Mouse (Mus musculus): Measurements from ENCODE around the gene Uimc1. TPM values are rescaled to one million over a fixed set of nuclear protein-coding genes. Genes with fewer than 3 reads are reported as not detected.

Uimc1 gene
- total RNA-seq, 2 experiments from 2014 or later = 14.3 TPM

- no peak for DNase-seq (ENCODE audit: low spot score in 2 of 2)
- intact Hi-C loops (cut with DNase I) = loop anchor here (2.0 to 10.0 kb wide), 3 partner anchors 125 to 355 kb away; partner anchors contain the start of gene Unc5a
These were observed 30.4 kb downstream of the Uimc1 start for GRCm38 (mm10) chr13:55069719-55070118.

GRCm38 (mm10) chr13:55063276-55063675 is 36.8 kb downstream of the Uimc1 start:
- no peak for DNase-seq (ENCODE audit: low spot score in 2 of 2)
- intact Hi-C loops (cut with DNase I) = no loop called here

GRCm38 (mm10) chr13:55058042-55058441 is 42.1 kb downstream of the Uimc1 start:
- intact Hi-C loops (cut with DNase I) = no loop called here
- DNase-seq (ENCODE audit: low spot score in 2 of 2) = no peak

GRCm38 (mm10) chr13:55047706-55048105 is 52.4 kb downstream of the Uimc1 start:
- no peak for DNase-seq (ENCODE audit: low spot score in 2 of 2)
- intact Hi-C loops (cut with DNase I) = no loop called here

- no peak for DNase-seq (ENCODE audit: low spot score in 2 of 2)
- intact Hi-C loops (cut with DNase I) = no loop called here
These were observed 60.1 kb downstream of the Uimc1 start for GRCm38 (mm10) chr13:55040016-55040415.

- intact Hi-C loops (cut with DNase I) = no loop called here
- DNase-seq (ENCODE audit: low spot score in 2 of 2) = no peak
These were observed 75.9 kb downstream of the Uimc1 start for GRCm38 (mm10) chr13:55024215-55024614.

- intact Hi-C loops (cut with DNase I) = no loop called here
- no peak for DNase-seq (ENCODE audit: low spot score in 2 of 2)
These were observed 77.4 kb downstream of the Uimc1 start for GRCm38 (mm10) chr13:55022715-55023114.

GRCm38 (mm10) chr13:55022256-55022655 is 77.8 kb downstream of the Uimc1 start:
- intact Hi-C loops (cut with DNase I) = no loop called here
- DNase-seq (ENCODE audit: low spot score in 2 of 2) = no peak

DNA sequence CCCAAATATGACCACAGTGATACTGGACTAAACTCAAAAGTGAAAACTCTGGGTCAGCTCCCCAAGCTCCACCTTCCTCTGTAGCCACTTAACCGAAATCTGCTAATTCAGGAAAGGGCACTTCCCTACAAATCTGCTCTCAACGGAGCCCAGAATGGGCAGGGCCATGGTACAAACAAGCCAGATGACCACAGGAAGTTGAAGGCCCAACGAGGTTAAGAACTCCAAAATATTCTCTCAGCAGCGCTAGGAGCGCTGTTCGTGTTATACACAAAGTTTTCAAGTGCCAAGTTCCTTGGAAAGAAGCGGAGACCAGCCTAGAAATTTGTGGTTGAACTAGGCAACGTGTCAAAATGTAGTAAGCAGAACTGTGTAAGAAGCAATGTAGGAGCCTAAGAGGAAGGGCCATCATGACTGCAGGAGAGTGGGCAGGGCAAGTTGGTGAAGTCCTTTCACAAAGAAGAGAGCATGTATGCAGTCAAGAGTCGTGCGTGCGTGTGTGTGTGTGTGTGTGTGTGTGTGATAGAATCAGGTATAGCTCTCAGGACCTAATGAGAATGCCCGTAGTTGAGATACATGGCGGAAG is 78.8 kb downstream of the Uimc1 start, which contains the start of gene Hk3:
Gene Hk3, minus strand, starts transcription at position 192 of the 586 bp plus-strand sequence.
- intact Hi-C loops (cut with DNase I) = no loop called here
- no peak for DNase-seq (ENCODE audit: low spot score in 2 of 2)

GRCm38 (mm10) chr13:55020051-55020450 is 80.0 kb downstream of the Uimc1 start:
- no peak for DNase-seq (ENCODE audit: low spot score in 2 of 2)
- intact Hi-C loops (cut with DNase I) = no loop called here

DNA sequence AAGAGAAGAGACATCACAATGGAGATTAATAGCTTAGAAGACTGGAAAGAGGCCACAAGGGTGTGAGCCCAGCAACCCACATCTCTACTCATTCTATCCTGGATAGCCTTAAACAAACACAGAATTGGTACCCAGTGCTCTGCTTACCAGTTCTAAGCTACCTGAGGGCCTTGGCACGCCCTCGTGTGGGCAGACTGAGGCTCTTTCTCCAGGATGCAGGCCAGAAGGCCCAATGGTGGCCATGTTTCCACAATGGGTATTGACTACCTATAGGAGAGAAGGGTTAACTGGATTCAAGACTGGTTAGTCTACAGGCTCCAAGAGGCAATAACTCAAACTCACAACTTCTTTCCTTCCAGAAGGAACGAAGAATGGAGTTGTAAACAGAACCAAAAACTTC is 80.9 kb downstream of the Uimc1 start:
- DNase-seq (ENCODE audit: low spot score in 2 of 2) = no peak
- intact Hi-C loops (cut with DNase I) = no loop called here

DNA sequence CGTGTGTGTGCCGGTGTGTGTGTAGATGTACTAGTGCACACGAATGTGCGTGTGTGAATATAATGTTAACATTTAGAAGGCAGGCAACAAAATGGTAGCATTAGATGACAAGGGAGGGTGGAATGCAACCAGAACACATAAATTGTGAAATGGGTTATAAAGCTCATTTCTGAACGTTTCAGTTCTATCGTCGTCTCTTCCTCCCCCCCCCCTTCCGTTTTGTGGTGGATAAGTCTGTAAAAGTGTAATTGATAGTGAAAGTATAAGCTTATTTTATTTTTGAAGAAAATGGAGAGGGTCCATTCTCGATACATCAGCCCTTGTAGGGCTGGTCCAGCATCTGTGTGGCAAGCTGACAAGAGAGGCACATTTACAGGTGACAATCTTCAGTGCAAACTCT is 81.4 kb downstream of the Uimc1 start:
- intact Hi-C loops (cut with DNase I) = no loop called here
- DNase-seq (ENCODE audit: low spot score in 2 of 2) = no peak

DNA sequence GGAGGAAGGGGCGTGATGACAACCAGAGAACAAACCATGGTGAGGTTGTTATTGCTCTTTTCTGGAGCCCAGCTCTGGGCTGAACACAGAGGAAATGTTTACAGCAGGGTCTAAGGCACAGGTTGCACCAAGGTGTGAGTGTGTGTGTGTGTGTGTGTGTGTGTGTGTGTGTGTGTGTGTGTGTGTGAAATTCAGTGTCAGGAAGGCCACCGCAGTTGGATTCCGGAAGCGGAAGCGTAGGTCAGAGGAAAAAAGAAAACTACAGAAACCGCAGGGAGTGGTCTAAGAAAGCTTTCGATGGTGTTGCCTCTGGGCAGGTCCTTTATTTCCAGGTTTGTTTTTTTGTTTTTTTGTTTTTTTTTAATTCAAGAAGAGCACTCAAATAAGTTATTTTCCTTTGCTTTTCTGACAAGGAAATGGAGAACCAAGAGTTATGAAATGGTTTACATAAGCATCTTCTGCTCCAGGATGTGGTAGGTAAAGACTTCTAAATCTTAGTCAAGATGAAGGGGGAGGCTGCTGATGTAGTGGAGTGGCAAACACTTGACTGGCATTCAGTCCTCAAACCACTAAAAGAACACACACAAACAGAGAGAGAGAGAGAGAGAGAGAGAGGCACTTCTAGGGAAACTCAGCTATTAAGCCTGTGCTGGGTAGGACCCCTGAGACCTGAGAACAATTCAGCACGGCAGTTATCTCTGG is 82.1 kb downstream of the Uimc1 start:
- intact Hi-C loops (cut with DNase I) = no loop called here
- no peak for DNase-seq (ENCODE audit: low spot score in 2 of 2)

DNA sequence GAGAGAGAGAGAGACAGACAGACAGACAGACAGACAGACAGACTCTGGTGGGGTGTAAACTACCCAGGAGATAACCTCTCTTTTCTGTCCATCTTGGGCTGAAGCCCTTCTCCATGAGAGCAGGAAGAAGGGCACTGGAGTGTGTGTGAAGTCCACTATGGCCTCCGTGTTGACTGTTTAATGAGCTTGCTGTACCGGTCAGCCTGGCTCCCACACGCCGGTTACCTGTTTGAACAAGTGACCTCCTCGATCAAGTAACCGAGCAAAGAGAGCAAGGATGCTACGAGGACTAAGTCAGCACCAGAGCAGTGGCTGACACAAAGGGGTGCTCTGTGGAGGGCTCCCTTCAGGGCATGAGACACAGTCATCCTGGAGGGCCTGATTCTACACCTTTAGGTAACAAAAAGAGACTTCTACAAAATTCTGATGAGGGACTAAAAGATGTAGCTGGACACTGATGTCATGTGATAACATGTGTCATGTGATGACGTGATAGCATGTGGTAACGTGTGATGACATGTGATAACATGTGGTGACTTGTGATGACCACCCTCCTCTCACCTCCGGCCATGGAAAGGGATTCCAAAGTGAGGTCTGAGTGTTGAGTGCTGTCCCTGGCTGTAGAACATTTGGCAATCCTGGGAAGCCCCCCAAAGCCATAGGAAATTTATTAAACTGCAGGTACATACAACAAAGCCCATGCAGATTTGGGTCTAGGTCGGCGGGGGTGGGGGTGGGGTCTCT is 82.8 kb downstream of the Uimc1 start:
- DNase-seq (ENCODE audit: low spot score in 2 of 2) = no peak
- intact Hi-C loops (cut with DNase I) = no loop called here

DNA sequence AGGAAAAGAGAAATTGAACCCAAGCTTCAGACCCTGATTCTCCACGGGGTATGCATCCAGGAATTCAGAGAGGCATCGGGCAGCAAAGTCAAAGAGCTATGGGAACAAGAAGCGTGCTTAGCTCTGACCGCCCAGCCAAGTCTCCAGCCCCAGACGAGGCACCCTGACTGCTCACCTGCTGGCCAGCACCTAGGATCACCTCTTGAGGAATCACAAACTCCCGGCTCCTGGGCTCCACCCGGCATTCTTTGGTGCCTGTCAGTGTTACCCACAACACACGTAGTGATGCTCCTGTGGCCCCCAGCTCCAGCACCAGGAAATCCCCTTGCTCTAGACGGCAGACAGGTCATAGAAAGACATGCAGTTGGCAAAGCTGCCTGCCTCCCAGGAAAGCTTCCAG is 85.6 kb downstream of the Uimc1 start:
- intact Hi-C loops (cut with DNase I) = loop anchor here (5.0 kb wide), 1 partner anchor 57 kb away; no protein-coding TSS in a partner anchor
- no peak for DNase-seq (ENCODE audit: low spot score in 2 of 2)

- DNase-seq (ENCODE audit: low spot score in 2 of 2) = no peak
- intact Hi-C loops (cut with DNase I) = loop anchor here (5.0 kb wide), 1 partner anchor 57 kb away; no protein-coding TSS in a partner anchor
These were observed 86.3 kb downstream of the Uimc1 start for GRCm38 (mm10) chr13:55013702-55014344.

DNA sequence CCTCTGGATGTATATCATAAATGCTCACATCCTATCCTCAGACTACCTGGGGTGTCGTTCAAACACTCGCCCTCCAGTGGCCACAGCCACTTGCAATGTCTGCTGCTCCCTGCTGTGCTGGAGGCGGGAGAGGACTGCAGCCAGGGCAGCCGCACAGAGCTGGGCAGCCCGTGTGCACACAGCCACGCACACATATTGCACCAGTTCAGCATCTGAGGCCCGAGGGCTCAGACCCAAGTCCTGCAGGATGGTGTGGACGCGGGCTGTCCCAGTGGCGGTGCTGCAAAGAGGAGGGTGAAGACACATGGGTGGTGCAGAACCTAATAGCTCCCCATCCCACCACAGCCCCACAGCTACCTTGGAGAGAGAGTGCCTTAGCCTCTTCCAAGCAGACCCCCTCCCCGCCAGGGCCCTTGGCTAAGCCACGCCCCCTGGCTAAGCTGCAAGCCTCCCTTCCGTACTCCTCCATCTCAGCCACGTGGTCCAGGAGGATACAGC is 88.1 kb downstream of the Uimc1 start:
- intact Hi-C loops (cut with DNase I) = loop anchor here (5.0 kb wide), 1 partner anchor 55 kb away; no protein-coding TSS in a partner anchor
- DNase-seq (ENCODE audit: low spot score in 2 of 2) = no peak

DNA sequence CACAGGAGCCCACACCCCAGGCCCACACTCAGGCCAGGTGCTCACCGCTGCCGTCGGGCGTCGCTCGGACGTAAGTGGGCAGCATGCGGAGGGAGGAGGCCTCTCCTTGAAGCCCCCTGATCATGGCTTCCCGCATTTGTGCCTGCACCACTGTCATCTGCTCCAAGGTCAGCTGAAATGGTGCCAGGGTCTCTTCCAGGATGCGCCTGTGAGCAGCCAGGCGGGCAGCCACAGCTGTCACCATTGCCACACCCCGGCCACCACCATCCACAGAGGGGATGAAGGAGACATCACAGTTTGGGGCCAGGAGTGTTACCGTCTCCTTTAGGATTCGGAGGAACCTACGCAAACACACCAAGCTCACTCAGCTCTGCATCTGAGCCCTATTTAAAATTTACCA is 89.0 kb downstream of the Uimc1 start:
- DNase-seq (ENCODE audit: low spot score in 2 of 2) = no peak
- intact Hi-C loops (cut with DNase I) = loop anchor here (5.0 kb wide), 1 partner anchor 54 kb away; no protein-coding TSS in a partner anchor

DNA sequence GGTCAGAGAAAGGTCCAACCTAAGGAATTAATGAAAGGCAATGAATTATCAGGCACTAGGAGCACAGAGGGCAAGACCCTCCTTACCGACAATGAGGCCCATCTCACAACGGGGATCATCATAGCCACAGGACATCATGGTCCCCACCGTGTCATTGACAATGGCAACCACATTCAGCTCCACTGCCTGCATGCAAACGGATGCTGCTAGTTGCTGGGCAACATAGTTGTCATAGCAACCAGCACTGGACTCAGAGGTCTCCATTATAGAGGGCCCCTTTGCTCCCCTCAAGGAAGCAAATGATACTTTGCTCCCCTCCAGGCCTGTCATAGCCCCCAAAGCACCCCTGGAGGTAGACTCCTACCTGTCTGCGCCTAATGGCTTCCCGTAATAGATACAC is 91.5 kb downstream of the Uimc1 start:
- DNase-seq (ENCODE audit: low spot score in 2 of 2) = peak in 1 of 2 experiments; percentile 60
- intact Hi-C loops (cut with DNase I) = no loop called here

- intact Hi-C loops (cut with DNase I) = no loop called here
- no peak for DNase-seq (ENCODE audit: low spot score in 2 of 2)
These were observed 93.7 kb downstream of the Uimc1 start for GRCm38 (mm10) chr13:55006415-55006742.
